Mouse (Mus musculus) gastrocnemius, adult 2 months (tissue): Measurements from ENCODE around the gene Zmat5. TPM values are rescaled to one million over a fixed set of nuclear protein-coding genes. Genes with fewer than 3 reads are reported as not detected.

Source experiments
- DNase-seq: peaks from one replicate; pipeline ENCODE4 v3.0.0; 2022
- H3K27ac ChIP-seq: fragments of 200-600 bp; 2 replicates; pipeline ENCODE4 v1.8.1; 2022; ENCODE audit warnings: mild to moderate bottlenecking
- H3K4me3 ChIP-seq: fragments of 200-600 bp; 2 replicates; pipeline ENCODE4 v1.8.1; 2022; ENCODE audit warnings: mild to moderate bottlenecking, moderate library complexity
- CTCF ChIP-seq: fragments of 200-600 bp; IDR thresholded peaks from 2 replicates; pipeline ENCODE4 v1.8.1; 2022; ENCODE audit warnings: antibody characterized with exemption, mild to moderate bottlenecking, moderate library complexity
- intact Hi-C: fragments of 180-260 bp; cut with DNase I; formaldehyde crosslinking; loops from one replicate; pipeline ENCODE4 v1.15.1; 2025
- total RNA-seq, 2 experiments: library from RNA; stranded (reverse); gene quantifications; 2 replicates each; pipeline ENCODE4 v1.2.3; 2021

The Zmat5 gene
- total RNA-seq, 2 experiments from 2014 or later, result 23.3 to 28.5 TPM

DNA sequence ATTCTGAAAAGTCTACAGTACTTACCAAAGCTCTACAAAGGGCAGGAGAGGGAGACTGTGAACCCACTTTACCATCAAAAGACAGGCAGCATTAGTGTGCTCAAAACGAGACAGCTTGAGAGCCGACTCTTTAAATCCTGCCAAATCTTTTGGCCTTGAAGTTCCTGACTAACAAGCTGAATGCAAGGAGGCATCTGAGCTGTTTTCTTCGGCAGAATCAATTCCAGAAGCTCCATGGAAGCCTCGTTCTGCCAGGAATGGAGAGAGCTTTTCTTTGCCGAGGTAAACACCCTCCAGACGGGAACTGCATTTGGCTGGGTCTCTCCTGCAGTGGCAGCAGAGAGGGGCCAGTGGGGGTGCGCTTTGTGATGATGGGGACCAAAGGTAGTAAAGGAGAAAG, 64.8 kb downstream of the Zmat5 start:
- H3K4me3 ChIP-seq, result no peak overlapping the region
- H3K27ac ChIP-seq, result peak overlapping the region; percentile 35; the same call in 1 of the 2 replicates
- no peak for DNase-seq
- intact Hi-C loops, result no loop called here
- no peak for TF ChIP-seq CTCF

GRCm38 (mm10) chr11:4769881-4770280, 65.4 kb downstream of the Zmat5 start:
- intact Hi-C loops, result loop anchor here (5.0 kb wide), 2 partner anchors 63 to 333 kb away; no protein-coding TSS in a partner anchor
- no peak for TF ChIP-seq CTCF

DNA sequence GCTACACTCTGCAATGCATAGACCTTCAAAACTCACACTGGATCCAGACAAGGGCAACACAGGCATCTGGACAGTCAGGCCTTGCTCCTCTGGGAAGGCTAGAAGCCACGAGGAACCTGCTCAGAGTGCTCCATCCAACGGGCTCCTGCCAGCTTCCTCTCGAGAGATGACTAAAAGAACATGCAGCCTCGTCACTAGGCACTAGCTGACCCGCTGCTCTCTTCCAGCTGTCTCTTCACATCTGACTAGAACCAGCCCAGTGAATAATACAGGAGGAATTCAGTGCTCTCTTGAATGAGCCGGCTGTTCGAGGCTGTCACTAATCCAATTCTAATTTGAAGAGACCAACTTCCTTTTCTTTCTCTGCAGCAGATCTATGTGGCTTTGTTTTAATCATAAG, 67.3 kb downstream of the Zmat5 start:
- no peak for DNase-seq
- Histone ChIP-seq H3K27ac (peak overlapping the region; percentile 12; the same call in 1 of the 2 replicates), H3K4me3 (no peak overlapping the region)
- intact Hi-C loops, result loop anchor here (5.0 kb wide), 2 partner anchors 64 to 334 kb away; no protein-coding TSS in a partner anchor
- no peak for TF ChIP-seq CTCF

More at GRCm38 (mm10) chr11:4769881-4770280, 65.4 kb downstream of the Zmat5 start:
- Histone ChIP-seq H3K27ac (peak overlapping the region; percentile 35), H3K4me3 (no peak overlapping the region)
- DNase-seq, result peak; percentile 75

DNA sequence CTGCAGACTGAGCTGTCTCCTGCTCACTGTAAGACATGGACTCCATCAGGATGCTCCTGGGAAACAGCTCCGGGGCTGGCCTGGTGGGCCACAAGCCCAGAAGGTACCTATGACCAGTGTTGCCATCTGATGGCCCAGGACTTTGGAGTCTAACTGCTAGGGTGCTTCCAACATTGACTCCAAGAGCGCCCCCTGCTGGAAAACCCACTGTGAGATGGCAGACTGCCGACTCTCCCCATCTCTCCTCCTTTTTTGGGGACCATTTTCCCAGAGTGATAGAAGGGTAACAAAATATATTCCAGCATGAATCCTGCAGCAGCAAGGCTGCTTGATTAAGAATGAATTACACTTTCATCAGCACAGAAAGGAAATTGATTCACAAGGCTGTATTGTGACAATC, 68.4 kb downstream of the Zmat5 start:
- TF ChIP-seq CTCF, result peak; percentile 67
- peak; percentile 65 for DNase-seq
- Histone ChIP-seq H3K27ac (no peak overlapping the region), H3K4me3 (no peak overlapping the region)
- intact Hi-C loops, result loop anchor here (5.0 kb wide), 2 partner anchors 66 to 336 kb away; no protein-coding TSS in a partner anchor

DNA sequence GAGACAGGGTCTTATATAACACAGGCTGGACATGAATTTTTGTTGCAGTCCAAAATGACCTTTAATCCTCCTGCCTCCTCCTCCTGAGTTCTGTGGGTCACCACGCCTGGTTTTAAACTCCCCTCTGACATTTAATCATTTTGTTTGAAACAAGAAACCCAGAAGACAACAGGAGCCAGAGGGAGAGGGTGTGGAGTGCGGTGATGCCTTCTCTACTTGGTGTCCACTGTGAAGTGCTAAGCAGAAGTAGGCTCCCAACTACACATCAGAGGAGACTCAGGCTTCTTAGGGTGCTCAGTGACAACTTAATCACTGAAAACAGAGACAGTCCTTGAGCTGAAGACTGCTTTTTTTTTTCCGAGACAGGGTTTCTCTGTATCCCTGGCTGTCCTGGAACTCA, 76.4 kb downstream of the Zmat5 start:
- no peak for DNase-seq
- intact Hi-C loops, result no loop called here
- no peak for TF ChIP-seq CTCF
- Histone ChIP-seq H3K27ac (no peak overlapping the region), H3K4me3 (no peak overlapping the region)

DNA sequence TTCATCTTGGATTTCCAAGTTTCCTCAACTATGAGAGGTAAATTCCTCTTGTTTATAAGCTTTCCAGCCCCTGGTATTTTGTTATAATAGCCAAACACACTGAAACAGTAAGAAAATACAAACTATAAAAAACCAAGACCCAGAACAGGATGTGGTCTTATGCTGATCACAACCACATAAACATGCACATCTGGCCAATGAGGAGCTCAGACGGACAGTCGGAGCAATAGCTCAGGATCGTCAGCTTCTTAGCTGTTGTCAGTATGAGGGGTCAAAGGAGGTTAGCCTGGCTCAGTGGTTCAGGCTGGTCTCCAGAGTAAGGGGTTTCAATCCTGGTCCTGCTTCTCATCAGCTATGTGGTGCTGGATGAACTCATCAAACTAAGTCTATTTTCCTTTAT, 78.6 kb downstream of the Zmat5 start:
- Histone ChIP-seq H3K4me3 (no peak overlapping the region), H3K27ac (no peak overlapping the region)
- TF ChIP-seq CTCF, result no peak
- intact Hi-C loops, result no loop called here
- DNase-seq, result no peak

GRCm38 (mm10) chr11:4784629-4785142, 80.2 kb downstream of the Zmat5 start:
- no peak overlapping the region for H3K27ac ChIP-seq
- peak; percentile 46 for DNase-seq
- no peak for TF ChIP-seq CTCF
- no peak overlapping the region for H3K4me3 ChIP-seq
- intact Hi-C loops, result no loop called here

Other genes starting within 250 kb of the Zmat5 start
- 10 to 100 TPM; 48.1 to 49.5 TPM for gene Mtmr3, start 109.8 kb upstream of the Zmat5 start, total RNA-seq
- not detected for gene Gm11032, start 84.6 kb upstream of the Zmat5 start, total RNA-seq
- 10 to 100 TPM; 14.4 to 16.7 TPM for gene Ascc2, start 66.9 kb upstream of the Zmat5 start, total RNA-seq
- 1,000 to 10,000 TPM in 1 of 2 experiments, 100 to 1,000 TPM in 1; 837 to 1,167 TPM for gene Uqcr10, start 336 bp upstream of the Zmat5 start, total RNA-seq
- gene Cabp7, start 42.1 kb downstream of the Zmat5 start, total RNA-seq, result under 1 TPM; 0.17 to 0.18 TPM
- gene Nf2, start 144.9 kb downstream of the Zmat5 start, total RNA-seq, result 10 to 100 TPM; 50.7 to 59.7 TPM
- under 1 TPM; 0.20 to 0.31 TPM for gene Nipsnap1, start 169.3 kb downstream of the Zmat5 start, total RNA-seq
- gene Thoc5, start 190.6 kb downstream of the Zmat5 start, total RNA-seq, result 10 to 100 TPM; 15.5 to 16.7 TPM
- not detected for gene Nefh, start 243.4 kb downstream of the Zmat5 start, total RNA-seq